Comparison of ENCODE assay signal across 13 mouse cellular contexts in genomic region chr9:124273172-124273571, GRCm38 (mm10). TPM values are rescaled to one million over a fixed set of nuclear protein-coding genes. Genes with fewer than 3 reads are reported as not detected.
DNase-seq lines count a peak whose midpoint lies in the region; ATAC-seq and TF ChIP-seq lines count a peak whose summit lies in the region.
"Had no signal": no experiment of that assay in that cellular context is flagged by ENCODE, and none has a peak within 500 bp of the region (broad histone marks: within the 10 kb centered on the region; RNA-seq: fewer than 3 reads in every experiment).

No protein-coding gene starts in this region.

- H3K4me1 ChIP-seq in forebrain, embryonic 13.5 days = no peaks in the 10 kb centered on the region
- H3K4me1 ChIP-seq in forebrain, embryonic 11.5 days (replicated peaks; ENCODE audit: control insufficient read depth, insufficient read depth, low read length) = no peaks in the 10 kb centered on the region
- no peaks in the 10 kb centered on the region for H3K4me1 ChIP-seq in kidney, embryonic 16.5 days (ENCODE audit: insufficient read depth, low read length)
- H3K4me1 ChIP-seq in lung, postnatal 0 days (ENCODE audit: insufficient read depth, low read depth, low read length) = no peaks in the 10 kb centered on the region

- H3K27ac ChIP-seq in forebrain, embryonic 13.5 days = no peak overlapping the region
- H3K27ac ChIP-seq in forebrain, embryonic 11.5 days (ENCODE audit: low read depth, low read length) = no peak overlapping the region
- no peak overlapping the region for H3K27ac ChIP-seq in kidney, embryonic 16.5 days (ENCODE audit: low read length)
- H3K27ac ChIP-seq in lung, postnatal 0 days (ENCODE audit: low read length) = no peak overlapping the region
- H3K27ac ChIP-seq: layer of hippocampus, adult 2 months had no signal

- H3K9me3 ChIP-seq in forebrain, embryonic 13.5 days (replicated peaks) = peaks cover 58% of the 10 kb centered on the region
- peaks cover 31% of the 10 kb centered on the region for H3K9me3 ChIP-seq in forebrain, embryonic 11.5 days (ENCODE audit: control insufficient read depth, low read length)
- peaks cover 55% of the 10 kb centered on the region for H3K9me3 ChIP-seq in kidney, embryonic 16.5 days (ENCODE audit: low read length)
- H3K9me3 ChIP-seq in lung, postnatal 0 days (ENCODE audit: low read length) = peaks cover 42% of the 10 kb centered on the region

- DNase-seq in forebrain, embryonic 11.5 days (ENCODE audit: low spot score) = no peak
- peak; percentile 17 for DNase-seq in kidney, adult 11 months
- no peak for DNase-seq in lung, postnatal 0 days (ENCODE audit: low spot score)
- no peak for DNase-seq in lung, postnatal 10 days
- DNase-seq in adrenal gland, postnatal 4 days (ENCODE audit: low spot score in 2 of 2) = no peak
- no peak for DNase-seq in thymus, postnatal 25 days
- DNase-seq: heart, postnatal 36 days; lung, adult 2 months; right cerebral cortex, postnatal 14 days had no signal

- H3K4me2 ChIP-seq in forebrain, embryonic 13.5 days = no peak overlapping the region
- no peak overlapping the region for H3K4me2 ChIP-seq in forebrain, embryonic 11.5 days (ENCODE audit: low read depth, low read length, severe bottlenecking)
- H3K4me2 ChIP-seq in kidney, embryonic 16.5 days (replicated peaks; ENCODE audit: low read depth, low read length) = no peak overlapping the region
- no peak overlapping the region for H3K4me2 ChIP-seq in lung, postnatal 0 days (replicated peaks; ENCODE audit: low read depth, low read length)

- no peaks in the 10 kb centered on the region for H3K27me3 ChIP-seq in forebrain, embryonic 13.5 days
- H3K27me3 ChIP-seq in forebrain, embryonic 11.5 days (ENCODE audit: control insufficient read depth, insufficient read depth, low read length) = no peaks in the 10 kb centered on the region
- H3K27me3 ChIP-seq in kidney, embryonic 16.5 days (ENCODE audit: insufficient read depth, low read length) = no peaks in the 10 kb centered on the region
- H3K27me3 ChIP-seq in lung, postnatal 0 days (replicated peaks; ENCODE audit: insufficient read depth, low read length) = no peaks in the 10 kb centered on the region

- H3K9ac ChIP-seq in forebrain, embryonic 13.5 days = no peak overlapping the region
- H3K9ac ChIP-seq in forebrain, embryonic 11.5 days (ENCODE audit: low read length) = no peak overlapping the region
- H3K9ac ChIP-seq in kidney, embryonic 16.5 days (replicated peaks; ENCODE audit: low read length) = no peak overlapping the region
- H3K9ac ChIP-seq in lung, postnatal 0 days (replicated peaks; ENCODE audit: low read depth) = no peak overlapping the region

- no peak for TF ChIP-seq CTCF in lung, postnatal 0 days (IDR thresholded peaks at IDR 0.05)

- TF ChIP-seq EP300 in lung, postnatal 0 days (IDR thresholded peaks at IDR 0.05) = no peak

- ATAC-seq in forebrain, embryonic 13.5 days = peak; percentile 50; the same call in 1 of the 2 replicates
- ATAC-seq in forebrain, embryonic 11.5 days (replicated peaks; ENCODE audit: low FRiP score) = no peak
- no peak for ATAC-seq in kidney, embryonic 16.5 days (ENCODE audit: low FRiP score, low TSS enrichment)
- peak; percentile 26; the same call in 1 of the 2 replicates for ATAC-seq in lung, postnatal 0 days

- no peak overlapping the region for H3K4me3 ChIP-seq in forebrain, embryonic 13.5 days
- H3K4me3 ChIP-seq in forebrain, embryonic 11.5 days (ENCODE audit: low read depth, low read length) = no peak overlapping the region
- H3K4me3 ChIP-seq in kidney, embryonic 16.5 days (ENCODE audit: low read length) = no peak overlapping the region
- H3K4me3 ChIP-seq in lung, postnatal 0 days (ENCODE audit: low read depth, low read length) = no peak overlapping the region
- H3K4me3 ChIP-seq: layer of hippocampus, adult 2 months; myocyte had no signal

- peaks cover 79% of the 10 kb centered on the region for H3K36me3 ChIP-seq in forebrain, embryonic 13.5 days (ENCODE audit: poor library complexity, severe bottlenecking)
- peaks cover 22% of the 10 kb centered on the region for H3K36me3 ChIP-seq in forebrain, embryonic 11.5 days (ENCODE audit: control insufficient read depth, insufficient read depth, low read length)
- H3K36me3 ChIP-seq in kidney, embryonic 16.5 days (ENCODE audit: insufficient read depth, low read length) = peaks cover 59% of the 10 kb centered on the region
- H3K36me3 ChIP-seq in lung, postnatal 0 days (ENCODE audit: insufficient read depth, low read length) = peaks cover 23% of the 10 kb centered on the region

RNA-seq across cellular contexts. Expression of gene 2010315B03Rik, which starts 39.3 kb away (rescaled TPM):
- 8.6 and 9.2 TPM in 2 replicates for polyA plus RNA-seq in forebrain, embryonic 13.5 days (2015; fragmentation: Nextera tagmentation; extraction: Ambion mirVana)
- polyA plus RNA-seq in forebrain, embryonic 11.5 days (2014; fragmentation: Nextera tagmentation; extraction: Ambion mirVana) = 6.9 and 9.4 TPM in 2 replicates
- 12.0 and 14.2 TPM in 2 replicates for polyA plus RNA-seq in kidney, embryonic 16.5 days (2015; fragmentation: Nextera tagmentation; extraction: Ambion mirVana)
- 11.4 and 11.7 TPM in 2 replicates for polyA plus RNA-seq in lung, postnatal 0 days (2015; fragmentation: Nextera tagmentation; extraction: Ambion mirVana)
- 10 to 100 TPM; 21.2 to 22.7 TPM for total RNA-seq in adrenal gland, postnatal 4 days (2021)

Comparison
In these comparisons a context has a peak if more than half of its experiments do, and no peak if none do; other contexts are left out.
1. ATAC-seq: peak in forebrain, embryonic 13.5 days (single experiment) and lung, postnatal 0 days (single experiment); none in forebrain, embryonic 11.5 days (single experiment) and kidney, embryonic 16.5 days (single experiment).